Mouse (Mus musculus) embryonic fibroblast, embryonic 13.5 days (primary cell): ENCODE measurements at regions not wholly inside any gene's neighbourhood (a gene's known extent, or its start where the extent isn't known, plus 50 kb on each side); places are given as distances from the start of the nearest gene placed in this dataset.

Source experiments
- CTCF ChIP-seq: IDR thresholded peaks from 2 replicates; pipeline ENCODE4 v1.5.1; 2011; ENCODE audit warnings: mild to moderate bottlenecking, control low read depth, low read length, moderate library complexity, borderline replicate concordance; ENCODE audit not compliant: insufficient read depth
- POLR2A ChIP-seq: IDR thresholded peaks from 2 replicates; pipeline ENCODE4 v1.6.1; 2011; ENCODE audit warnings: low read depth, mild to moderate bottlenecking, control low read depth, low read length, moderate library complexity

- TF ChIP-seq POLR2A = no peak
- no peak for TF ChIP-seq CTCF
Observed at GRCm38 (mm10) chr13:53935174-53935699, 120.3 kb downstream of the Drd1 start.
